ENCODE assay signal across 8 mouse cellular contexts in genomic region chr11:72361385-72362346, GRCm38 (mm10). TPM values are rescaled to one million over a fixed set of nuclear protein-coding genes. Genes with fewer than 3 reads are reported as not detected.
DNase-seq lines count a peak whose midpoint lies in the region; ATAC-seq and TF ChIP-seq lines count a peak whose summit lies in the region.

No protein-coding gene starts in this region.

- no peak overlapping the region for H3K27ac ChIP-seq in cerebellum, adult 2 months (ENCODE audit: insufficient read depth, low read length)
- H3K27ac ChIP-seq in hindbrain, embryonic 15.5 days (replicated peaks): peak overlapping the region; percentile 53
- H3K27ac ChIP-seq in lung, embryonic 15.5 days: peak overlapping the region; percentile 5; the same call in 1 of the 2 replicates

- peak; percentile 94 for ATAC-seq in hindbrain, embryonic 15.5 days (ENCODE audit: low FRiP score, low read depth)
- ATAC-seq in lung, embryonic 15.5 days (ENCODE audit: borderline replicate concordance, extremely low read depth, low FRiP score, low TSS enrichment): peak; percentile 77; the same call in 1 of the 2 replicates

- DNase-seq in WW6 (ENCODE audit: low read depth, low spot score): peak; percentile 84
- DNase-seq in cerebellum, adult 2 months: peak; percentile 50 to 59
- peak; percentile 95 for DNase-seq in forelimb bud, embryonic 11.5 days (ENCODE audit: low read depth, low spot score)
- DNase-seq in layer of hippocampus, postnatal 14 days (ENCODE audit: low spot score in 2 of 2): peak; percentile 63 to 72
- peak; percentile 32 for DNase-seq in ovary, postnatal 10 days (ENCODE audit: low spot score)
- DNase-seq in yolk sac, embryonic 10.5 days (ENCODE audit: low spot score): peak; percentile 77

- H3K36me3 ChIP-seq in hindbrain, embryonic 15.5 days: no peaks in the 10 kb centered on the region
- no peaks in the 10 kb centered on the region for H3K36me3 ChIP-seq in lung, embryonic 15.5 days

- H3K4me2 ChIP-seq in hindbrain, embryonic 15.5 days: peak overlapping the region; percentile 91
- H3K4me2 ChIP-seq in lung, embryonic 15.5 days: peak overlapping the region; percentile 86

- H3K9me3 ChIP-seq in hindbrain, embryonic 15.5 days: no peaks in the 10 kb centered on the region
- H3K9me3 ChIP-seq in lung, embryonic 15.5 days: no peaks in the 10 kb centered on the region

- TF ChIP-seq CTCF in cerebellum, adult 2 months (IDR thresholded peaks at IDR 0.05; ENCODE audit: borderline replicate concordance, insufficient read depth, low read depth, low read length): no peak

- TF ChIP-seq POLR2A in cerebellum, adult 2 months (IDR thresholded peaks at IDR 0.05; ENCODE audit: borderline replicate concordance, insufficient read depth, low read length): no peak

- WGBS in cerebellum, adult 2 months: 13% methylated on average over 42 of the region's 42 CpGs
- WGBS in hindbrain, embryonic 15.5 days: 7% methylated on average over 42 of the region's 42 CpGs
- 7% methylated on average over 42 of the region's 42 CpGs for WGBS in lung, embryonic 15.5 days

- H3K4me3 ChIP-seq in cerebellum, adult 2 months (replicated peaks; ENCODE audit: insufficient read depth, low read depth, low read length): peak overlapping the region; percentile 54
- H3K4me3 ChIP-seq in hindbrain, embryonic 15.5 days: peak overlapping the region; percentile 51
- peak overlapping the region; percentile 44 for H3K4me3 ChIP-seq in lung, embryonic 15.5 days

- no peaks in the 10 kb centered on the region for H3K4me1 ChIP-seq in cerebellum, adult 2 months (ENCODE audit: control insufficient read depth, insufficient read depth, low read length)
- H3K4me1 ChIP-seq in hindbrain, embryonic 15.5 days (replicated peaks): peaks cover 16% of the 10 kb centered on the region; the same call in 1 of the 2 replicates
- peaks cover 28% of the 10 kb centered on the region for H3K4me1 ChIP-seq in lung, embryonic 15.5 days

- H3K27me3 ChIP-seq in cerebellum, adult 2 months (ENCODE audit: control insufficient read depth, insufficient read depth, low read length): no peaks in the 10 kb centered on the region
- no peaks in the 10 kb centered on the region for H3K27me3 ChIP-seq in hindbrain, embryonic 15.5 days
- no peaks in the 10 kb centered on the region for H3K27me3 ChIP-seq in lung, embryonic 15.5 days

- peak overlapping the region; percentile 47 for H3K9ac ChIP-seq in hindbrain, embryonic 15.5 days
- peak overlapping the region; percentile 44 for H3K9ac ChIP-seq in lung, embryonic 15.5 days

RNA-seq across cellular contexts. Expression of gene Tekt1, which starts 0.6 kb away (rescaled TPM):
- polyA plus RNA-seq in cerebellum, adult 2 months (2012; rRNA removed): 1.1 and 2.3 TPM in 2 replicates
- polyA plus RNA-seq in hindbrain, embryonic 15.5 days (2015; fragmentation: Nextera tagmentation; extraction: Ambion mirVana): 6.5 and 8.4 TPM in 2 replicates
- 1 to 10 TPM; 2.6 to 5.0 TPM for total RNA-seq in layer of hippocampus, postnatal 14 days (2021)
- 11.4 and 11.8 TPM in 2 replicates for polyA plus RNA-seq in lung, embryonic 15.5 days (2015; fragmentation: Nextera tagmentation; extraction: Ambion mirVana)

RNA-seq across cellular contexts. Expression of gene Fbxo39, which starts 47.4 kb away (rescaled TPM):
- not detected in 2 replicates for polyA plus RNA-seq in cerebellum, adult 2 months (2012; rRNA removed)
- not detected in 2 replicates for polyA plus RNA-seq in hindbrain, embryonic 15.5 days (2015; fragmentation: Nextera tagmentation; extraction: Ambion mirVana)
- total RNA-seq in layer of hippocampus, postnatal 14 days (2021): not detected
- polyA plus RNA-seq in lung, embryonic 15.5 days (2015; fragmentation: Nextera tagmentation; extraction: Ambion mirVana): not detected in 2 replicates

RNA-seq across cellular contexts. Expression of gene Smtnl2, which starts 49.8 kb away (rescaled TPM):
- 1.5 and 1.6 TPM in 2 replicates for polyA plus RNA-seq in cerebellum, adult 2 months (2012; rRNA removed)
- polyA plus RNA-seq in hindbrain, embryonic 15.5 days (2015; fragmentation: Nextera tagmentation; extraction: Ambion mirVana): 9.9 and 10.2 TPM in 2 replicates
- 1 to 10 TPM; 3.0 to 4.4 TPM for total RNA-seq in layer of hippocampus, postnatal 14 days (2021)
- polyA plus RNA-seq in lung, embryonic 15.5 days (2015; fragmentation: Nextera tagmentation; extraction: Ambion mirVana): 156 and 158 TPM in 2 replicates

Comparison
In these comparisons a context has a peak if more than half of its experiments do, and no peak if none do; other contexts are left out.
1. DNase-seq: peak in every context shown above with its lines; median percentile 95 in forelimb bud, embryonic 11.5 days; 84 in WW6; 77 in yolk sac, embryonic 10.5 days; 68 in layer of hippocampus, postnatal 14 days; 54 in cerebellum, adult 2 months; 32 in ovary, postnatal 10 days.
2. RNA of gene Smtnl2, which starts 49.8 kb away (polyA plus RNA-seq): 156 to 158 TPM in lung, embryonic 15.5 days; 9.9 to 10.2 TPM in hindbrain, embryonic 15.5 days and 1.5 to 1.6 TPM in cerebellum, adult 2 months; every median in the first group is over 10 times any median in the second.
3. Peak in every context shown above with its lines, with median percentiles within 50 percentile points of each other: H3K4me3 ChIP-seq.